Mouse (Mus musculus) ES-E14 (cell line): Measurements from ENCODE around the gene Tceal9.

Source experiments
- CHD2 ChIP-seq: IDR thresholded peaks from 2 replicates; pipeline ENCODE4 v1.6.1; 2014; ENCODE audit warnings: mild to moderate bottlenecking, low read depth, low read length, inconsistent platforms
- HCFC1 ChIP-seq: IDR thresholded peaks from 2 replicates; pipeline ENCODE4 v1.6.1; 2012; ENCODE audit warnings: low read length, inconsistent platforms, borderline replicate concordance; ENCODE audit not compliant: insufficient read depth
- MAFK ChIP-seq: IDR thresholded peaks from 2 replicates; pipeline ENCODE4 v1.6.1; 2014; ENCODE audit warnings: mild to moderate bottlenecking, low read depth, low read length, inconsistent platforms; ENCODE audit not compliant: insufficient read depth
- ZNF384 ChIP-seq: IDR thresholded peaks from 2 replicates; pipeline ENCODE4 v1.6.1; 2012; ENCODE audit warnings: low read depth, low read length, inconsistent platforms

DNA sequence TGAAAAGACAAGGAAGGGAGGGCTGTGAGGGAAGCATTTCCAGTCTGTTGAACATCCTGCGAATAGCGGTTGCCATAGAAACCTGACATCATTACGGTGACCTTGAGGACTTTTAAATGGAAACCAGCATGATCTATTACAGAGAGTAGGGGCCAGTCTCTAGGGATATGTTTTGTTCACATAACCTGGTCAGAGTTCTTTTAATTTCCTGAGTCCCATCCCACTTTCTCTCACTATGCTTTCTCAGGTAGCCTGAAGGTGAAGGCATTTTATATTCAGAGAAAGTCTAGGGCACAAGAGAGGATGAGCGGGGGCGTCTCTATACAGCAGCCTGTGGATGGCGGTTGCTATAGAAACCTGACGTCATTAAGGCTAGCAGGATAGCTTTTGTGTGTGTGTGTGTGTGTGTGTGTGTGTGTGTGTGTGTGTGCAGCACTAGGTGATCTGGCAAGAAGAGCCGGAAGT, 46.0 kb downstream of the Tceal9 start:
- TF ChIP-seq ZNF384: no peak
- no peak for TF ChIP-seq HCFC1
- TF ChIP-seq CHD2: no peak
- no peak for TF ChIP-seq MAFK
